Mouse (Mus musculus) left cerebral cortex, postnatal 36 days (tissue): ENCODE measurements at regions not wholly inside any gene's neighbourhood (a gene's known extent, or its start where the extent isn't known, plus 50 kb on each side); places are given as distances from the start of the nearest gene placed in this dataset.

Source experiments
- DNase-seq, 2 experiments: peaks; one replicate each; pipeline ENCODE4 v3.0.0; 2021 to 2022; ENCODE audit warnings: low spot score in 2 of 2, mixed read lengths in 1 of 2
- intact Hi-C: fragments of 180-260 bp; cut with DNase I; formaldehyde crosslinking; loops from one replicate; pipeline ENCODE4 v1.15.1; 2025

- intact Hi-C loops, result no loop called here
- DNase-seq, result no peak
Measured at GRCm38 (mm10) chr14:16944441-16944840, 125.5 kb upstream of the Rarb start.

- no peak for DNase-seq
- intact Hi-C loops, result no loop called here
Measured at GRCm38 (mm10) chr14:16943531-16943930, 124.6 kb upstream of the Rarb start.

GRCm38 (mm10) chr14:16927136-16927535, 108.2 kb upstream of the Rarb start:
- intact Hi-C loops, result no loop called here
- DNase-seq, result no peak

- no peak for DNase-seq
- intact Hi-C loops, result no loop called here
Measured at GRCm38 (mm10) chr14:16901534-16902147, 82.7 kb upstream of the Rarb start.

GRCm38 (mm10) chr14:16897747-16898544, 79.0 kb upstream of the Rarb start:
- no peak for DNase-seq
- intact Hi-C loops, result no loop called here

- intact Hi-C loops, result no loop called here
- DNase-seq, result no peak
Measured at GRCm38 (mm10) chr14:16896974-16897373, 78.0 kb upstream of the Rarb start.

GRCm38 (mm10) chr14:16881249-16881648, 62.3 kb upstream of the Rarb start:
- intact Hi-C loops, result no loop called here
- DNase-seq, result no peak

GRCm38 (mm10) chr14:16869221-16869620, 50.3 kb upstream of the Rarb start:
- DNase-seq, result no peak
- intact Hi-C loops, result no loop called here
